Mouse (Mus musculus) thymus, adult 2 months (tissue): ENCODE data around the gene Dyrk1a.

Experiments used
- CTCF ChIP-seq: fragments of 200-500 bp; IDR thresholded peaks from 2 replicates; pipeline ENCODE4 v1.5.1; 2012; ENCODE audit warnings: mild to moderate bottlenecking, control low read depth, low read length, moderate library complexity, borderline replicate concordance; ENCODE audit not compliant: control insufficient read depth, poor library complexity, insufficient read depth; ENCODE audit errors: extremely low read depth
- POLR2A ChIP-seq: fragments of 200-500 bp; IDR thresholded peaks from 2 replicates; pipeline ENCODE4 v1.6.1; 2012; ENCODE audit warnings: mild to moderate bottlenecking, low read length, control low read depth, moderate library complexity; ENCODE audit not compliant: control insufficient read depth, poor library complexity, insufficient read depth; ENCODE audit errors: extremely low read depth

DNA sequence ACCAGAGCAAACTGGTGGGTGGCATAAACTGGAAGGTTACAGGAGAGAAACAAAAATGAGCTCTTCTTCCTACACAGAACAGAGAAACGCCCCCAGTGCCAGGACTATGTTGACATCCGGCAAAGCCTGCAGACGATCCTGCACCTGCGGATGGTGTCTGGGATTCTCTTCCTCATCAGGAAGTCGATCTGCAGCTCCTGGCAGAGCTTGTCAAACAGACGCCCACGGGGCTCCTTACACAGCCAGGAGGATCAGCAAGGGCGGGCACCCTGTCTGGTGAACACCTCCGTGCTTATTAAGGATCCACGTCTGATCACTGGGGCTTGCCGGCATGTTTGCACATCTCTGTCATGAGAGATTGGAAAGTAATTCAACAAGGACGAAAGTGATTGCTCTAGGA is 161.2 kb downstream of the Dyrk1a start:
- TF ChIP-seq POLR2A: no peak
- TF ChIP-seq CTCF: no peak
